Mouse (Mus musculus): ENCODE measurements around the gene Gna11.

The Gna11 gene

GRCm38 (mm10) chr10:81485479-81486018 is 59.4 kb downstream of the Gna11 start:
- DNase-seq (ENCODE audit: low spot score): no peak

- DNase-seq (ENCODE audit: low spot score): no peak
Measured at GRCm38 (mm10) chr10:81485060-81485449, 59.9 kb downstream of the Gna11 start.

GRCm38 (mm10) chr10:81484441-81485059 is 60.4 kb downstream of the Gna11 start:
- no peak for DNase-seq (ENCODE audit: low spot score)

GRCm38 (mm10) chr10:81483983-81484382 is 61.0 kb downstream of the Gna11 start:
- DNase-seq (ENCODE audit: low spot score): no peak

- no peak for DNase-seq (ENCODE audit: low spot score)
Measured at GRCm38 (mm10) chr10:81482533-81482889, 62.5 kb downstream of the Gna11 start, which contains the start of gene Celf5. Gene Celf5 (minus strand): TSS chr10:81482709.

- no peak for DNase-seq (ENCODE audit: low spot score)
Measured at GRCm38 (mm10) chr10:81481605-81482532, 63.1 kb downstream of the Gna11 start.
